Mouse (Mus musculus) embryonic facial prominence, embryonic 12.5 days (tissue): ENCODE measurements around the gene Bcl9. TPM values are rescaled to one million over a fixed set of nuclear protein-coding genes. Genes with fewer than 3 reads are reported as not detected.

Experiments used
- ATAC-seq: fragments of 200-750 bp; cut with Nextera tagmentation; 2 replicates; pipeline ENCODE4 v1.8.0; 2017; ENCODE audit not compliant: insufficient number of reproducible peaks, insufficient read depth, low FRiP score, low TSS enrichment
- H3K27ac ChIP-seq: fragments of 300-500 bp; sonication (generic); 2 replicates; pipeline ENCODE4 v1.5.1; 2016; ENCODE audit warnings: mild to moderate bottlenecking
- H3K27me3 ChIP-seq: fragments of 300-500 bp; sonication (generic); 2 replicates; pipeline ENCODE4 v1.6.1; 2016; ENCODE audit warnings: mild to moderate bottlenecking, moderate library complexity
- H3K36me3 ChIP-seq: fragments of 300-500 bp; sonication (generic); 2 replicates; pipeline ENCODE4 v1.6.1; 2016; ENCODE audit warnings: mild to moderate bottlenecking
- H3K4me1 ChIP-seq: fragments of 300-500 bp; sonication (generic); 2 replicates; pipeline ENCODE4 v1.6.1; 2016
- H3K4me2 ChIP-seq: fragments of 300-500 bp; sonication (generic); replicated peaks from 2 replicates; pipeline ENCODE4 v1.6.1; 2016; ENCODE audit warnings: mild to moderate bottlenecking, moderate library complexity
- H3K4me3 ChIP-seq: fragments of 300-500 bp; sonication (generic); 2 replicates; pipeline ENCODE4 v1.5.1; 2016; ENCODE audit warnings: mild to moderate bottlenecking
- H3K9ac ChIP-seq: fragments of 300-500 bp; sonication (generic); 2 replicates; pipeline ENCODE4 v1.6.1; 2016; ENCODE audit warnings: mild to moderate bottlenecking, moderate library complexity
- H3K9me3 ChIP-seq: fragments of 300-500 bp; sonication (generic); 2 replicates; pipeline ENCODE4 v1.6.1; 2016; ENCODE audit warnings: mild to moderate bottlenecking, moderate library complexity
- WGBS: fragments of 180-500 bp; shearing (Covaris S2); methylation state at CpG from one replicate; pipeline ENCODE4 v1.1.7; 2016; 5-methylcytosine and 5-hydroxymethylcytosine counted together
- polyA plus RNA-seq: library from polyadenylated mRNA; unstranded; fragments of >200 nt; fragmentation: Nextera tagmentation; extraction: Ambion mirVana; gene quantifications from 2 replicates; pipeline ENCODE4 v1.2.1, GENCODE M21; 2016

Gene Bcl9
- polyA plus RNA-seq, 1 experiment from 2014 or later, result 82.4 TPM

- Histone ChIP-seq H3K27me3 (no peaks in the 10 kb centered on the region), H3K4me2 (no peak overlapping the region), H3K4me3 (no peak overlapping the region), H3K9me3 (no peaks in the 10 kb centered on the region), H3K4me1 (peaks cover 13% of the 10 kb centered on the region), H3K27ac (no peak overlapping the region), H3K36me3 (no peaks in the 10 kb centered on the region), H3K9ac (no peak overlapping the region)
- WGBS, result 65% methylated on average over 3 of the region's 3 CpGs
- ATAC-seq, result no peak
These were observed 19.6 kb upstream of the Bcl9 start for GRCm38 (mm10) chr3:97317302-97317701.

- Histone ChIP-seq H3K9ac (no peak overlapping the region), H3K4me2 (no peak overlapping the region), H3K4me3 (no peak overlapping the region), H3K27me3 (no peaks in the 10 kb centered on the region), H3K9me3 (no peaks in the 10 kb centered on the region), H3K27ac (no peak overlapping the region), H3K4me1 (peaks cover 20% of the 10 kb centered on the region), H3K36me3 (no peaks in the 10 kb centered on the region)
- ATAC-seq, result 0 out of 2 replicates have a peak, but pooled peaks have one; percentile 49
- WGBS, result 62% methylated on average over 2 of the region's 2 CpGs
These were observed 15.7 kb upstream of the Bcl9 start for GRCm38 (mm10) chr3:97313431-97313830.

GRCm38 (mm10) chr3:97311998-97312397 lies 14.3 kb upstream of the Bcl9 start:
- H3K4me2 ChIP-seq, result peak overlapping the region; percentile 40

GRCm38 (mm10) chr3:97309748-97310536 lies 12.2 kb upstream of the Bcl9 start:
- H3K4me2 ChIP-seq, result peak overlapping the region; percentile 40
- H3K27ac ChIP-seq, result no peak overlapping the region
- peaks cover 20% of the 10 kb centered on the region for H3K4me1 ChIP-seq
- no peak for ATAC-seq
- whole genome bisulfite sequencing, result 6% methylated on average over 16 of the region's 16 CpGs
- H3K27me3 ChIP-seq, result no peaks in the 10 kb centered on the region
- H3K9ac ChIP-seq, result no peak overlapping the region
- H3K4me3 ChIP-seq, result no peak overlapping the region
- H3K9me3 ChIP-seq, result no peaks in the 10 kb centered on the region
- no peaks in the 10 kb centered on the region for H3K36me3 ChIP-seq

More at GRCm38 (mm10) chr3:97311998-97312397, 14.3 kb upstream of the Bcl9 start:
- H3K4me3 ChIP-seq, result peak overlapping the region; percentile 15; the same call in 1 of the 2 replicates
- H3K27ac ChIP-seq, result peak overlapping the region; percentile 41
- no peaks in the 10 kb centered on the region for H3K9me3 ChIP-seq
- peaks cover 20% of the 10 kb centered on the region for H3K4me1 ChIP-seq
- 18% methylated on average over 21 of the region's 21 CpGs for WGBS
- H3K36me3 ChIP-seq, result no peaks in the 10 kb centered on the region
- no peaks in the 10 kb centered on the region for H3K27me3 ChIP-seq
- ATAC-seq, result no peak; the same call in 1 of the 2 replicates
- H3K9ac ChIP-seq, result 0 out of 2 replicates have a peak overlapping the region, but pooled peaks have one; percentile 24

GRCm38 (mm10) chr3:97308440-97308839 lies 10.7 kb upstream of the Bcl9 start:
- Histone ChIP-seq H3K4me2 (no peak overlapping the region), H3K27ac (no peak overlapping the region), H3K9ac (no peak overlapping the region), H3K27me3 (no peaks in the 10 kb centered on the region), H3K9me3 (no peaks in the 10 kb centered on the region), H3K4me3 (no peak overlapping the region), H3K36me3 (no peaks in the 10 kb centered on the region), H3K4me1 (peaks cover 18% of the 10 kb centered on the region)
- no peak for ATAC-seq
- 60% methylated on average over 2 of the region's 2 CpGs for WGBS

GRCm38 (mm10) chr3:97305907-97306306 lies 8.2 kb upstream of the Bcl9 start:
- Histone ChIP-seq H3K4me2 (no peak overlapping the region), H3K9ac (no peak overlapping the region), H3K27ac (no peak overlapping the region), H3K27me3 (no peaks in the 10 kb centered on the region), H3K9me3 (no peaks in the 10 kb centered on the region), H3K4me3 (no peak overlapping the region), H3K4me1 (0 out of 2 replicates have a peak, but pooled peaks cover 4% of the 10 kb centered on the region), H3K36me3 (no peaks in the 10 kb centered on the region)
- no peak for ATAC-seq
- WGBS, result 64% methylated on average over 4 of the region's 4 CpGs

GRCm38 (mm10) chr3:97301586-97301985 lies 3.9 kb upstream of the Bcl9 start:
- no peak for ATAC-seq
- WGBS, result 40% methylated on average over 7 of the region's 7 CpGs
- H3K27ac ChIP-seq, result no peak overlapping the region
- peaks cover 9% of the 10 kb centered on the region for H3K4me1 ChIP-seq
- H3K9me3 ChIP-seq, result 0 out of 2 replicates have a peak, but pooled peaks cover 3% of the 10 kb centered on the region
- H3K4me2 ChIP-seq, result no peak overlapping the region
- H3K9ac ChIP-seq, result no peak overlapping the region
- no peak overlapping the region for H3K4me3 ChIP-seq
- no peaks in the 10 kb centered on the region for H3K27me3 ChIP-seq
- H3K36me3 ChIP-seq, result no peaks in the 10 kb centered on the region

- no peaks in the 10 kb centered on the region for H3K27me3 ChIP-seq
- H3K27ac ChIP-seq, result no peak overlapping the region
- peaks cover 16% of the 10 kb centered on the region for H3K4me1 ChIP-seq
- H3K4me3 ChIP-seq, result no peak overlapping the region
- H3K4me2 ChIP-seq, result no peak overlapping the region
- no peaks in the 10 kb centered on the region for H3K36me3 ChIP-seq
- 0 out of 2 replicates have a peak, but pooled peaks cover 3% of the 10 kb centered on the region for H3K9me3 ChIP-seq
- no peak for ATAC-seq
- 87% methylated on average over 7 of the region's 7 CpGs for WGBS
- no peak overlapping the region for H3K9ac ChIP-seq
These were observed 2.7 kb upstream of the Bcl9 start for GRCm38 (mm10) chr3:97300370-97300769.

GRCm38 (mm10) chr3:97299885-97300284 lies 2.2 kb upstream of the Bcl9 start:
- H3K27ac ChIP-seq, result no peak overlapping the region
- no peak for ATAC-seq
- H3K4me3 ChIP-seq, result no peak overlapping the region

GRCm38 (mm10) chr3:97298856-97299465 lies 1.2 kb upstream of the Bcl9 start:
- ATAC-seq, result no peak
- peaks cover 17% of the 10 kb centered on the region for H3K4me1 ChIP-seq
- H3K27me3 ChIP-seq, result no peaks in the 10 kb centered on the region
- H3K9ac ChIP-seq, result no peak overlapping the region
- peak overlapping the region; percentile 98 for H3K27ac ChIP-seq
- no peak overlapping the region; the same call in 1 of the 2 replicates for H3K4me3 ChIP-seq
- 0 out of 2 replicates have a peak, but pooled peaks cover 3% of the 10 kb centered on the region for H3K9me3 ChIP-seq
- 26% methylated on average over 9 of the region's 10 CpGs for WGBS
- peak overlapping the region; percentile 60 for H3K4me2 ChIP-seq
- H3K36me3 ChIP-seq, result no peaks in the 10 kb centered on the region

More at GRCm38 (mm10) chr3:97299885-97300284, 2.2 kb upstream of the Bcl9 start:
- 0 out of 2 replicates have a peak, but pooled peaks cover 3% of the 10 kb centered on the region for H3K9me3 ChIP-seq
- H3K27me3 ChIP-seq, result no peaks in the 10 kb centered on the region
- no peak overlapping the region for H3K4me2 ChIP-seq
- no peak overlapping the region for H3K9ac ChIP-seq
- peaks cover 17% of the 10 kb centered on the region for H3K4me1 ChIP-seq
- H3K36me3 ChIP-seq, result no peaks in the 10 kb centered on the region

GRCm38 (mm10) chr3:97296941-97297552 lies 670 bp downstream of the Bcl9 start:
- H3K27ac ChIP-seq, result peak overlapping the region; percentile 98
- no peaks in the 10 kb centered on the region for H3K36me3 ChIP-seq
- no peaks in the 10 kb centered on the region for H3K27me3 ChIP-seq
- 0 out of 2 replicates have a peak, but pooled peaks cover 3% of the 10 kb centered on the region for H3K9me3 ChIP-seq
- H3K4me3 ChIP-seq, result peak overlapping the region; percentile 65
- peak overlapping the region; percentile 87 for H3K9ac ChIP-seq
- ATAC-seq, result peak; percentile 80
- peaks cover 17% of the 10 kb centered on the region for H3K4me1 ChIP-seq
- whole genome bisulfite sequencing, result 2% methylated on average over 16 of the region's 16 CpGs
- H3K4me2 ChIP-seq, result peak overlapping the region; percentile 60
